Mouse (Mus musculus): ENCODE results near the gene Olfr812. TPM values are rescaled to one million over a fixed set of nuclear protein-coding genes. Genes with fewer than 3 reads are reported as not detected.

Gene Olfr812
- polyA plus RNA-seq (2014; fragmentation: Illumina TruSeq; extraction: RNeasy Lipid Tissue Mini Kit (QIAGEN cat#74804)) = not detected

DNA sequence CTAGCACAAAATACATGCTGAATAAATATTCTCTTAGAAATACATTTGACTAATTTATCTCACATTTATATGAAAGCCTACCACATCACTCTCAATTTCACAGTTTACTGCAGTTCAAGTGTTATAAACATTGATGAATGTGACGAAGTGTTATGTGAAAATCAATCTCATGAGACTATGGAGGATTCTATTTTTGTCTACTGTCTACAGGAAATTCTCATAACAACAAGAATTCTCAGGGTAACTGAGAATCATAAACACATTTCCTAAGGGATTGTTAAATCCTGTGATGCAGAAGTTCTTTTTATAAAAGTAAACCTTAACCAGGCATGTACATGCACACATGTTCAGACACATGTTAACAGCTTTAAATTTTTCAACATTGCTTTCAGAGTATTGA lies at the start of gene Olfr812:
Olfr812 (minus strand) TSS at position 101 of the 400 bp plus-strand sequence.

DNA sequence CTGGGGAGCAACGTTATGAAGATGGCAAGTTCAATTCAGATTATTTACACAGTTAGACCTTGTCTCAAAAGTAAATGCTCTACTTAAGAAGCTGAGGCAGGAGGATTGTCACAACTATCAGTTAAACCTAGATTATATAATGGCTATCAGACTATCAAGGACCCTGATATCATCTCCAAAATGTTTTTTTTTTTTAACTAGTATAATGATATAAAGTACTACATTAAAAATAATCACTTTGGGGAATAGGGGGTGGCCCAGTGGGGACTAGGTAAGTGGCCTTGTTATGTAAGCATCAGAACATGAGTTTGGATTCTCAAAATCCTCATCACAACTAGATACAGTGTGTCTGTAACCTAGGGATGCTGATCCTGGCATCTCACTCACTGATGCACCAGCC lies 33.9 kb upstream of the Olfr812 start, which contains the start of gene Olfr814:
Olfr814 (minus strand) TSS at position 101 of the 400 bp plus-strand sequence.

DNA sequence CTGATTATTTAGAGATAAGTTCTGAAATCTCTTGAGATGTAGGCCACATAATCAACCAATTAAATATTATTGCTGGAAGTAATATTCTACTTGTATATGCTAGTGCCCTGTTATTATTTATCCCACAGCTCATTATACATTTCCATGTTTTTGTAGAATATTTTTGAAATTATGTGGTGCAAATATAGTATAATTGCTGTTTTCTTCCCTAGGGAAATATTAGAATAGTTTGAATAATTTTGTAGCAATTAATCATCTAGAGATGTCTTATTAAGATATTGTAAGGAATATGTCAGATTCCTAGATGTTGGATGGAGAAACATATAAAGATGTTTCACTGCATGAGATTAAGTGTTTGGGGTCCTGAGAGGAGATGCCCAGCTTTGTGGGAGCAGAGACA lies 9.2 kb upstream of the Olfr812 start, which contains the start of gene Olfr813:
Olfr813 (plus strand) TSS at position 301 of the 400 bp plus-strand sequence.

DNA sequence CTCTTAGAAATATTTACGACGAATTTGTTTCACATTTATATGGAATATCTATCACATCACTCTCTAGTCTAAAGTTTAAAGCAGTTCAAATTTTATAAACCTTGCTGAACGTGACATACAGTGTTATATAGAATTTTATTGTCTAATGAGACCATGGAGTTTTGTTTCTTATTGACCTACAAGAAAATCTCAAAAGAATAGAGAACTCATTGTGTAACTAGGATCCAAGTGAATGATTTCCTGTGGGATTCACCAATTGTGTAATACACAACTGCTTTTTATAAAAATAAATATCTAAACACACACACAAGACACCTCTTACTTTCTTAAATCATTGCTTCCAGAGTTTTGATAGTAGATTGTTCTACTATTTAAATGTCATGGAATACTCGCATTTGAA lies 41.6 kb downstream of the Olfr812 start, which contains the start of gene Olfr811:
Olfr811 (minus strand) TSS at position 101 of the 400 bp plus-strand sequence.

DNA sequence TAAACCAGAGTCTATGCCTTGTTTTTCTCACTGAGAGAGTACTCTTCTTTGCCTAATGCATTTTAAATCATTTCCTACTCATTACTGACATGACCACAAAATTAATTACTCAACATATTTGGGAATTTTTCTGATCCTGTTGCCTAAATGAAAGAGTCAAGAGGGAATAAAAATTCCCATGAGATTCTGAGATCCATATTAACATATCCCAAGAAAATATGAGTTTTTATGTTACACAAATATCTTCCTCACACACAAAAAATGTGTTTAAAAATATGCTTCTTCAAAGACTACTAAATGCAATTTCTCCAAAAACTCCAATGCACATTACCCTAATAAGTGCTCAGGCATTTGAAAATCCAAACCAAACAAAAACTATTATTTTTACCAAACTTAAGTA lies 51.1 kb downstream of the Olfr812 start, which contains the start of gene Olfr810:
Olfr810 (minus strand) TSS at position 101 of the 400 bp plus-strand sequence.

Other genes starting within 250 kb of the Olfr812 start
- gene Olfr796, start 233.5 kb downstream of the Olfr812 start, polyA plus RNA-seq (2014; fragmentation: Illumina TruSeq; extraction: RNeasy Lipid Tissue Mini Kit (QIAGEN cat#74804)) = not detected
- gene Olfr798, start 218.2 kb downstream of the Olfr812 start, polyA plus RNA-seq (2014; fragmentation: Illumina TruSeq; extraction: RNeasy Lipid Tissue Mini Kit (QIAGEN cat#74804)) = not detected
- not detected for gene Olfr799, start 208.6 kb downstream of the Olfr812 start, polyA plus RNA-seq (2014; fragmentation: Illumina TruSeq; extraction: RNeasy Lipid Tissue Mini Kit (QIAGEN cat#74804))
- gene Olfr800, start 188.4 kb downstream of the Olfr812 start, polyA plus RNA-seq (2014; fragmentation: Illumina TruSeq; extraction: RNeasy Lipid Tissue Mini Kit (QIAGEN cat#74804)) = not detected
- gene Olfr801, start 172.2 kb downstream of the Olfr812 start, polyA plus RNA-seq (2014; fragmentation: Illumina TruSeq; extraction: RNeasy Lipid Tissue Mini Kit (QIAGEN cat#74804)) = not detected
- gene Olfr802, start 157.9 kb downstream of the Olfr812 start, polyA plus RNA-seq (2014; fragmentation: Illumina TruSeq; extraction: RNeasy Lipid Tissue Mini Kit (QIAGEN cat#74804)) = not detected
- not detected for gene Olfr803, start 151.8 kb downstream of the Olfr812 start, polyA plus RNA-seq (2014; fragmentation: Illumina TruSeq; extraction: RNeasy Lipid Tissue Mini Kit (QIAGEN cat#74804))
- gene Olfr804, start 142.9 kb downstream of the Olfr812 start, polyA plus RNA-seq (2014; fragmentation: Illumina TruSeq; extraction: RNeasy Lipid Tissue Mini Kit (QIAGEN cat#74804)) = not detected
- not detected for gene Olfr805, start 116.7 kb downstream of the Olfr812 start, polyA plus RNA-seq (2014; fragmentation: Illumina TruSeq; extraction: RNeasy Lipid Tissue Mini Kit (QIAGEN cat#74804))
- gene Olfr806, start 104.2 kb downstream of the Olfr812 start, polyA plus RNA-seq (2014; fragmentation: Illumina TruSeq; extraction: RNeasy Lipid Tissue Mini Kit (QIAGEN cat#74804)) = not detected
- not detected for gene Olfr807, start 88.3 kb downstream of the Olfr812 start, polyA plus RNA-seq (2014; fragmentation: Illumina TruSeq; extraction: RNeasy Lipid Tissue Mini Kit (QIAGEN cat#74804))
- gene Olfr808, start 80.6 kb downstream of the Olfr812 start, polyA plus RNA-seq (2014; fragmentation: Illumina TruSeq; extraction: RNeasy Lipid Tissue Mini Kit (QIAGEN cat#74804)) = not detected
- gene Olfr809, start 71.5 kb downstream of the Olfr812 start, polyA plus RNA-seq (2014; fragmentation: Illumina TruSeq; extraction: RNeasy Lipid Tissue Mini Kit (QIAGEN cat#74804)) = not detected
- gene Olfr810, start 51.2 kb downstream of the Olfr812 start, polyA plus RNA-seq (2014; fragmentation: Illumina TruSeq; extraction: RNeasy Lipid Tissue Mini Kit (QIAGEN cat#74804)) = 0.17 TPM
- not detected for gene Olfr811, start 41.7 kb downstream of the Olfr812 start, polyA plus RNA-seq (2014; fragmentation: Illumina TruSeq; extraction: RNeasy Lipid Tissue Mini Kit (QIAGEN cat#74804))
- not detected for gene Olfr813, start 9.3 kb upstream of the Olfr812 start, polyA plus RNA-seq (2014; fragmentation: Illumina TruSeq; extraction: RNeasy Lipid Tissue Mini Kit (QIAGEN cat#74804))
- gene Olfr814, start 33.8 kb upstream of the Olfr812 start, polyA plus RNA-seq (2014; fragmentation: Illumina TruSeq; extraction: RNeasy Lipid Tissue Mini Kit (QIAGEN cat#74804)) = not detected
- gene Olfr815, start 59.8 kb upstream of the Olfr812 start, polyA plus RNA-seq (2014; fragmentation: Illumina TruSeq; extraction: RNeasy Lipid Tissue Mini Kit (QIAGEN cat#74804)) = not detected
- not detected for gene Olfr816, start 69.5 kb upstream of the Olfr812 start, polyA plus RNA-seq (2014; fragmentation: Illumina TruSeq; extraction: RNeasy Lipid Tissue Mini Kit (QIAGEN cat#74804))
- not detected for gene Olfr818, start 103.0 kb upstream of the Olfr812 start, polyA plus RNA-seq (2014; fragmentation: Illumina TruSeq; extraction: RNeasy Lipid Tissue Mini Kit (QIAGEN cat#74804))
- gene Olfr819, start 121.2 kb upstream of the Olfr812 start, polyA plus RNA-seq (2014; fragmentation: Illumina TruSeq; extraction: RNeasy Lipid Tissue Mini Kit (QIAGEN cat#74804)) = 0.29 TPM
- gene Olfr247, start 130.0 kb upstream of the Olfr812 start, polyA plus RNA-seq (2014; fragmentation: Illumina TruSeq; extraction: RNeasy Lipid Tissue Mini Kit (QIAGEN cat#74804)) = not detected
- not detected for gene Gm10310, start 139.0 kb upstream of the Olfr812 start, polyA plus RNA-seq (2014; fragmentation: Illumina TruSeq; extraction: RNeasy Lipid Tissue Mini Kit (QIAGEN cat#74804))
- gene Olfr820, start 166.5 kb upstream of the Olfr812 start, polyA plus RNA-seq (2014; fragmentation: Illumina TruSeq; extraction: RNeasy Lipid Tissue Mini Kit (QIAGEN cat#74804)) = not detected
- gene Olfr821, start 184.3 kb upstream of the Olfr812 start, polyA plus RNA-seq (2014; fragmentation: Illumina TruSeq; extraction: RNeasy Lipid Tissue Mini Kit (QIAGEN cat#74804)) = not detected
- not detected for gene Olfr822, start 225.1 kb upstream of the Olfr812 start, polyA plus RNA-seq (2014; fragmentation: Illumina TruSeq; extraction: RNeasy Lipid Tissue Mini Kit (QIAGEN cat#74804))

Measured in ovary, adult 10 weeks (tissue).